Mouse (Mus musculus): ENCODE measurements around the gene Grpel1.

Gene Grpel1

DNA sequence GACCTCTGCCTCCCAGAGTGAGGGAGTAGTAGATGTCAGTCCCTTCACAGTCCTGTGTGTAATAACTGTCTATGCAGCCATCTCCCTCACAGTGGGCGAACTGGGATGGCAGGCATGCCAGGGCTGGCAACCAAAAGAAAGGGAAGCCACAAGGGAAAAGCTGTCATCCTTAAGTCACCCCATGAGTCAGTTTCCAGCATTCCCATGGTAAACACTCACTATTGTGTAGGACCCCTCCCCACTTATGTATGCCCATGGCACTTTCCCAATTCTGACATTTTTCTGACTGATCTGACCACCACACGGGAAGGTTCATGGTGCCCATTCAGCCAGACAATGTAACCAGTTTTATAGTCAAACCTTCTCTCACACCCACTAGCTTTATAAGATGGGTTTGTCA is 4.1 kb upstream of the Grpel1 start:
- in situ Hi-C loops (cut with MboI, MseI): loop anchor here (5.0 kb wide), 2 partner anchors 122 to 282 kb away; no protein-coding TSS in a partner anchor

DNA sequence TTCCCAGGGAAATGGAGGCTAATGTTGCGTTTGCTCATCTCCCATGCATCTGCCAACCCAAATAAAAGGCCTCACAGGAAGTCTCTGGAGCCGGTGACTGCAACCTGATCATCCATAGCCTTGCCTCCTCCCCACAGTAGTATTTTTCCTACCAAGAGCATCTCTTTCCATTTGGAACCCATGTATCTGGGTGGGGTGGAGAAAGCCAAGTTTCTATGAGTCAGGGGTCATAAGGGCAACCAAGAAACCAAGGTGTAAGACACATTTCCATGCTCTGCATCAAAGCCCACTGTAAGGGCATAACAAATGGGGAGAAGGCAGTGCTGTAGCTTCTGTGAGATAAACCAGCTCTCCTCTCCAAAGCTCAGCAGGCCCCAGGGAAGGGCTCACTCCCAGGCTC is 3.6 kb upstream of the Grpel1 start:
- in situ Hi-C loops (cut with MboI, MseI): loop anchor here (5.0 kb wide), 2 partner anchors 121 to 281 kb away; no protein-coding TSS in a partner anchor

DNA sequence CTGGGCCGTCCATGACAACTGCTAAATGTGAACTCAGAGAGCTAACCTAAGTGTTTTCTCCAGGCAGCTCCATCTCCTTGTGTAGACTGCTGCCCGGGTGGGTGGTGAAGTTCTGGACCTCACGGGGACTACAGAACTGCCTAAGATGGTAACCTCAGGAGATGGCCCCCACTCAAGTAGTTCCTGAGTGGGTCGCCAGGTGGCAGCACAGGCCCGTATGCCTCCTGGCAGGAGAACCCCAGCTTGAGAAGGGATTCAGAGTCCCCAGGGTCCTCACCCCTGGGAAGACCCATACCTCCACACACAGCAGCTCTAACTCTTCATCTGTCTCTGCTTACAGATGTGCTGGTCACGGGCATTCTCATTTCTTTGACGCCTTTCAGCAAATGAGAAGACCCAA is 2.0 kb upstream of the Grpel1 start:
- in situ Hi-C loops (cut with MboI, MseI): loop anchor here (5.0 kb wide), 2 partner anchors 119 to 279 kb away; no protein-coding TSS in a partner anchor

- in situ Hi-C loops (cut with MboI, MseI): loop anchor here (5.0 kb wide), 2 partner anchors 119 to 279 kb away; no protein-coding TSS in a partner anchor
Observed at GRCm38 (mm10) chr5:36463391-36463790, 1.4 kb upstream of the Grpel1 start.

- in situ Hi-C loops (cut with MboI, MseI): no loop called here
Observed at GRCm38 (mm10) chr5:36465889-36466288, 1.1 kb downstream of the Grpel1 start.

- in situ Hi-C loops (cut with MboI, MseI): no loop called here
Observed at GRCm38 (mm10) chr5:36471206-36471605, 6.4 kb downstream of the Grpel1 start.

DNA sequence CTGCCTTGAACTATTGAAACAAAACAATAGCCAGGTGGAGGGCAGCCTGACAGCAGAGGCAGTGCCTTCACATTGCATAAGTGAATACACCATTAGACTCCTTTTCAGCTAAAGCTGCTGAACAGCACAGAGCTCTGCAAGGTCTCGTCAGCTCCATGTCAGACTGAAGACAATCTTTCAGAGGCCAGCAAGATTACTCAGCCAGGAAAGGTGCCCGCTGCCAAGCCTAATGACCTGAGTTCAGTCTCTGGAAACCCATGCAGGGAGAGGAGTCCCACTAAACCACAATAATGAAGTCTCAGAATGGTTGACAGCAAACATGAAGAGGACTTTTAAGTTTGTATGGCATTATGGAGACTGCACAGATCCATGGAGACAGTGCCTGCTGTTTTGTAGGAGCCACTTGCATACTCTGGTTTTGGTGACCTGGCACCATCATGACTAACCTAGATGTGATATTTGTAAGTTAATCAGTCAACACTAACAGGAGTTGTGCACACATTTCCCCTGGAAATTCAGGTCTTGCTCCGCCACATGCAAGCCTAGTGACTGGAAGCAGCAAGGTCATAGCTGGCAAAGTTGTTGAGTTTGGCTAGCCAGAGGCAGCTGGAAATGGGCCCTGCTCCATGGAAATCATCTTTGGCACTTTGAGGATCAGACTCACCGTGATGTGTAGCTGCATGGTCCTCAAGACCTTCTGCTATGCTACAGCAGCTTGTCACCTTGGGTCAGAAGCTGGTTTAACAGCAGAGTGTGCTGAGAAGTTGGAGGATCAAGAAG is 8.3 kb downstream of the Grpel1 start:
- in situ Hi-C loops (cut with MboI, MseI): no loop called here

GRCm38 (mm10) chr5:36474283-36474682 is 9.5 kb downstream of the Grpel1 start:
- in situ Hi-C loops (cut with MboI, MseI): no loop called here

DNA sequence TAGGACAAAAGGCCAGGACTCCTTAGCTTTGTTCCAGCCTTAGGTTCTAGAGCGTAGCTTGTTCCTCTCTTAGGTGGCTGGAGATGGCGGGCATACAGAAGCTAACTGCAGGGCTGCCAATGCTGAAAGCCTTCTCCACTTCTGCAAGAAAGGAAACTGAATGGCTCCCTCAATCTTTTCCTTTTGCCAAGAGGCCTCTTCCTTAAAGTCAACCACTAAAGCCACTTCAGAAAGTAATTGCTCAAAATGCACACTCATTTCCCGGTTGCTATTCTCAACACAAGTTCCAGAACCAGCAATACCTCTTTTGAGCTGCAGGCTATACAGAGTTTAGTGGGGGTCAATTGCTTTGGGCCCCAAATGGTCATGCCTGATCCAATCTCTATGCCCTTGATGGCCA is 12.7 kb downstream of the Grpel1 start:
- in situ Hi-C loops (cut with MboI, MseI): no loop called here

DNA sequence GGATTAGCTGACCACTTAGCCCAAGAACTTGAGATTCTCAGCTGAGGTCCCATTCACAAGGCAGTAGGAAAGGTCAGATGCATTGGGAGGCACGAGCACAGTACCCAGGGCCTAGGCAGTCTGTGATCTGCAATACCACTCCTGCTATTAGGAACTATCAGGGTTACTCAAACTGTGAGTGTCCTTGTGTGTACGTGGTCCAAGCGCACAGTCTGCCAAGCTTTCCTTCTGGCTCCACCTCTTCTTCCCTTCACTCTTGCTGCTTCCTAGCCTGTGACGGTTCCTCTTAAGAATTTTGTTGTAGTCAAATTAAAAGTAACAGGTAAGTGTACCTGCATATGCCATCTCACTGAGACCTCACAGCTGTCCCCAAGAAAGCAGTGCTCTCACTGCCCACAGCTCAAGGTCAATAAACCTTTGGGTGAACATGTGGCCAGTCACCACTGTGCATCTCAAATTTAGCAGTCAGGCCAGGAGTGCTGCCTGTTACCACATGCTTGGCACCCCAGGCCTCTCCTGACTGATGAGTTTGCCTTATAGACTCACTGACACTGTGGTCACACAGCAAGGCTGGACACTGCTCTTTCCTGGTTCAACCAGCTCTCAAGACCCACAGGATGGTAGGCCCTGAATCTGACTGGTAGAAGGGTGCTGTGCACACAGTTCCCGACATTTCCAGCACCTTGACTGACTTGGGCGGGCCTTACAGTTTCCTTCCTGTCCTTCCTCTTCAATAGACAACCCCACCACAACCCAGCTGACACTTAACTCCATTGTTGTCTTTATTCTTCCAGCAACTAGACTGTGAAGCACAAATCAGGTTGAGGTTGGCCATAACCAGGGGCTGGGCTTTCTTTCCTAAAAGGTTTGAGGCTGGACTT is 14.0 kb downstream of the Grpel1 start:
- in situ Hi-C loops (cut with MboI, MseI): no loop called here

DNA sequence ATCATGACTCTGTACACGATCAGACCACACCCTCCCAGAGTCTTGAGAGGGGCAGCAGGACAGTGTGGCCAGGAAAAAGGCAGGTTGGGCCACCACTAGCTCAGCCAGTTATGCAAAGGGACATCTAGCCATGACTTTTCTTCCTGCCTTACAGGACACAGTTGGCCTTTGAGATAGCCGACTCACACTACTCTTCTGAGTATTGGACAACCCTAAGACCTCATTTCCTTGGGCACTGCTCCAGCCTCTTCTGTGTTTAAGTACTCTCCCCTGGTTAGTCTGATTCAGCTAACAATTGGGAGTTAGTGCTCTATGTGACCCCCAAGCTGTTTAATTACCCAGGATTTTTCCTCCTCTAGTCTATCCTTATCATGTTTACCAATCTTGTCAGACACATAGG is 14.9 kb downstream of the Grpel1 start:
- in situ Hi-C loops (cut with MboI, MseI): no loop called here

- in situ Hi-C loops (cut with MboI, MseI): no loop called here
Observed at GRCm38 (mm10) chr5:36480398-36480797, 15.6 kb downstream of the Grpel1 start.

GRCm38 (mm10) chr5:36481114-36481513 is 16.3 kb downstream of the Grpel1 start:
- in situ Hi-C loops (cut with MboI, MseI): no loop called here

DNA sequence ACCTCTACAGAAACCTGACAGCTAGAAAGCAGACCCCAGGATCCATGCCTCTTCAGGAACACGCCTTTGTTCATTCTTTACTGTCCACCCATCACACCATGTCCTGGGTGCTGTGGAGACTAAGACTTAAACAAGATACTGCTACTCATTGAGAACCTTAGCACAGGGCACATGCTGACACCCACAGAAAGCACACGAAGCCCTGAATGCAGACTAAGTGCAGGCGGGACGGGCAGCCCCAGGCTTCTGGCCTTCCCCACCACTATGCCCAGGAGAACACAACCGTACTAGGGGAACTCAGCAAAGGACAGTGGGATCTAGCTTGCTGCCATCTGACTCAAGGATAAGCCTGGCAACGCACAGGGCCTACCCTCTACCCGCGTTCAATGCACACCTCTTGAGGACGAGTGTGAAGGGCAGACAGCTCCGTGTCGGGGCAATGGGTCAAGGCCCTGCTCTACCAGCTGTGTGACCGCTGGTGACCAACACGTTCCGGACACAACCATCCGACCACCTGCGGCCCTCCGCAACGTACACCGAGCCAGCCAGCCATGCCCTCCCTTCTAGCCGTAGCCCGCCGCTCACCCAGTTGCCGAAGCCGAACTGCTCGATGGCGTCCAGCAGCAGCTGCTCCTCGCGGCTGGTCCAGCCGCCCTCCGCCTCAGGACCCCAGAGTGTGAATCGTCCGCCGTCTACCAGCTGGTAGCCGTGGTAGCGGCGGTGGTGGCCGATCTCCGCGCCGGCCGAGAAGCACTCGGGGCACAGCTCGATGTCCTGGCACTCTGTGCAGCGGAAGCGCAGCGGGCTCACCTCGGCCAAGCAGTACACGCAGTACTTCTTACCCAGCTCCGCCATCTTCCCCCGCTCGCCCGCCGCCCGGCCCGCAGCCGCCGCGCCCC is 18.7 kb downstream of the Grpel1 start:
- in situ Hi-C loops (cut with MboI, MseI): no loop called here

GRCm38 (mm10) chr5:36484171-36484990 is 19.6 kb downstream of the Grpel1 start, which contains the start of the genes Tada2b and Ccdc96:
Gene Tada2b (minus strand): TSS chr5:36484285.
Gene Ccdc96 (plus strand): TSS chr5:36484588.
- in situ Hi-C loops (cut with MboI, MseI): no loop called here

- in situ Hi-C loops (cut with MboI, MseI): loop anchor here (5.0 kb wide), 1 partner anchor 47 kb away; no protein-coding TSS in a partner anchor
Observed at GRCm38 (mm10) chr5:36485306-36485705, 20.5 kb downstream of the Grpel1 start.

- in situ Hi-C loops (cut with MboI, MseI): loop anchor here (5.0 kb wide), 1 partner anchor 43 kb away; no protein-coding TSS in a partner anchor
Observed at GRCm38 (mm10) chr5:36489225-36489624, 24.4 kb downstream of the Grpel1 start.

DNA sequence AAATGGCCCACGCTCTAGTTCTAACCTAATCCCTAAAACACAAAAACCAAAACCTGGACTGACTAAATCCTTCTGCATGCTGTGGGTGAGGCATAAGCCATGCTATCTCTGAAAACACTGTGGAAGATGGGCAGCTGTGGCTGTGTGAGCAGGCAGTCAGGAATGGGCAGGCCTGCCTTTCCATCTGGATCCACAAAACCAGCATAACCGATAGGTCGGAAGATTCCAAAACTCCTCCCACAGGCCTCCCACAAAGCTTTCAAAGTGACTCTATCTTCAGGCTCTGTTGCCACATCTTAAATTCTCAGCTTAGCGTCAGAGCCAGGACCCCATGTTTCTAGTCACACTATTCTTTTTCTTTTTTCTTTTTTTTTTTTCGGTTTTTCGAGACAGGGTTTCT is 29.1 kb downstream of the Grpel1 start:
- in situ Hi-C loops (cut with MboI, MseI): no loop called here

GRCm38 (mm10) chr5:36494709-36495108 is 29.9 kb downstream of the Grpel1 start:
- in situ Hi-C loops (cut with MboI, MseI): no loop called here

DNA sequence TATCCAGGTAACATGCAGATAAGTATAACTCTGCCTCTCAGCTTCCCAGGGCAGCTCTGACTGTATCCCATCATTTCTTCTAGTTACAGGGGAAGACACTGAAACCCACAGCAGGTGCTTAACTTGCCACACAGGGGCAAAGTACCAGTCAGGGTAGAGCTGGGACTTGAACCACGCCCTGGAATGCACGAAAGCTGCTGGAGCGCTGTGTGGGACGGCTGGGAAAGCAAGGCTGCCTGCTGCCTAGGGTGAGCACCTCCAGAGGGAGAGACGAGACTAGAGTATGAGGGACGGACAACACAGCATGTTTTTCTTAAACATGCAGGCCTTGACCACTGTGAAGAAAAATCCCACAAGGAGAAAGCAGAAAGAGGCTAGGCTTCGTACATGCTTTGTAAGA is 40.4 kb downstream of the Grpel1 start:
- in situ Hi-C loops (cut with MboI, MseI): no loop called here

Data from T-helper 2 cell (primary cell).